Mouse (Mus musculus) heart, postnatal 0 days (tissue): Measurements from ENCODE around the gene Map4.

Source experiments
- CTCF ChIP-seq: IDR thresholded peaks from 2 replicates; pipeline ENCODE4 v1.5.1; 2016; ENCODE audit warnings: antibody characterized with exemption, control low read depth, low read depth
- EP300 ChIP-seq: IDR thresholded peaks from 2 replicates; pipeline ENCODE4 v1.6.1; 2016; ENCODE audit warnings: antibody characterized with exemption, low read depth

DNA sequence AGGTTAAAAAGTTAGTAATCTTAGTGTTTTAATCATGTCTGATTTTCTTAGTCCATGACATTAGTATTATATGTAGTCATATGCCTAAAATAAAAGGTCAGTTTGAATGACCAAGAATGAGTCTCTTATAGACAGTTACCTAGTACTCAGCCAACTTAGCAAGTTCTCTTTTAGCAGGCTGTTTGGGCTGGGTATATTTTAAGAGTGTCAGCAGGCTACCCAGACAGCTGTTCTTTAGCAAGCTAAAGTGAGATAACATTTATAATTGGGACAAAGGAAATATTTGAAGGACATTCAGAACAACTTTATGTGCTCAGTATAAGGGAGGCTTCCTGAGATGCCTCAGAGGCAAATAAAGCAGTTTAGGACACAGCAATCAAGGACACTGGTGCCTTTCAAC is 17.3 kb downstream of the Map4 start:
- TF ChIP-seq CTCF (no peak), EP300 (no peak)
